Mouse (Mus musculus) ES-E14 (cell line): ENCODE data around the gene Sult1d1. TPM values are rescaled to one million over a fixed set of nuclear protein-coding genes. Genes with fewer than 3 reads are reported as not detected.

Experiments
- DNase-seq: peaks from one replicate; pipeline ENCODE4 v3.0.0-alpha.2; 2013; ENCODE audit warnings: low read depth, low spot score
- H3K27ac ChIP-seq: 2 replicates; pipeline ENCODE4 v1.5.1; 2012; ENCODE audit warnings: low read depth, mild to moderate bottlenecking, low read length, moderate library complexity, mixed read lengths; ENCODE audit not compliant: poor library complexity, insufficient read depth, severe bottlenecking
- H3K36me3 ChIP-seq: 2 replicates; pipeline ENCODE4 v1.6.1; 2012; ENCODE audit warnings: mild to moderate bottlenecking, low read length, moderate library complexity, mixed read lengths; ENCODE audit not compliant: control insufficient read depth, poor library complexity, insufficient read depth, severe bottlenecking
- H3K4me1 ChIP-seq, 2 experiments: fragments of 150-350 bp in 1 of 2; sonication (generic) in 1 of 2; 2 replicates each; pipeline ENCODE4 v1.6.1; 2012; ENCODE audit warnings: low read length in 2 of 2, mild to moderate bottlenecking in 1 of 2, mixed read lengths in 1 of 2; ENCODE audit not compliant: control insufficient read depth in 2 of 2, insufficient read depth in 2 of 2, poor library complexity in 1 of 2
- H3K4me3 ChIP-seq, 2 experiments: fragments of 150-350 bp in 1 of 2; sonication (generic) in 1 of 2; 2 replicates each; pipeline ENCODE4 v1.5.1; 2012; ENCODE audit warnings: low read length in 2 of 2, low read depth in 1 of 2, mild to moderate bottlenecking in 1 of 2, mixed read lengths in 1 of 2; ENCODE audit not compliant: insufficient read depth in 1 of 2, poor library complexity in 1 of 2, severe bottlenecking in 1 of 2
- H3K9ac ChIP-seq: 2 replicates; pipeline ENCODE4 v1.6.1; 2012; ENCODE audit warnings: low read depth, mild to moderate bottlenecking, low read length, mixed read lengths; ENCODE audit not compliant: poor library complexity, insufficient read depth, severe bottlenecking
- H3K9me3 ChIP-seq: fragments of 150-350 bp; sonication (generic); 2 replicates; pipeline ENCODE4 v1.6.1; 2012; ENCODE audit warnings: low read depth, mild to moderate bottlenecking, low read length; ENCODE audit not compliant: control insufficient read depth, insufficient read depth
- CHD2 ChIP-seq: IDR thresholded peaks from 2 replicates; pipeline ENCODE4 v1.6.1; 2014; ENCODE audit warnings: mild to moderate bottlenecking, low read depth, low read length, inconsistent platforms
- HCFC1 ChIP-seq: IDR thresholded peaks from 2 replicates; pipeline ENCODE4 v1.6.1; 2012; ENCODE audit warnings: low read length, inconsistent platforms, borderline replicate concordance; ENCODE audit not compliant: insufficient read depth
- MAFK ChIP-seq: IDR thresholded peaks from 2 replicates; pipeline ENCODE4 v1.6.1; 2014; ENCODE audit warnings: mild to moderate bottlenecking, low read depth, low read length, inconsistent platforms; ENCODE audit not compliant: insufficient read depth
- ZC3H11A ChIP-seq: IDR thresholded peaks from 2 replicates; pipeline ENCODE4 v1.6.1; 2012; ENCODE audit warnings: low read depth, mild to moderate bottlenecking, inconsistent platforms, low read length, borderline replicate concordance
- ZNF384 ChIP-seq: IDR thresholded peaks from 2 replicates; pipeline ENCODE4 v1.6.1; 2012; ENCODE audit warnings: low read depth, low read length, inconsistent platforms
- in situ Hi-C, 2 experiments: fragments of 600-800 bp; cut with MboI; formaldehyde crosslinking; loops; one replicate each; pipeline ENCODE4 v1.15.1; 2025; ENCODE audit warnings: low sequenced_read_pairs in 2 of 2, inconsistent platforms in 1 of 2; ENCODE audit not compliant: unreplicated experiment in 2 of 2
- total RNA-seq: library from RNA; depleted of rRNA; stranded (reverse); fragments of 300-350 nt; gene quantifications from 2 replicates; pipeline ENCODE4 v1.2.3, GENCODE M21; 2012; rRNA removed

The Sult1d1 gene
- not detected in 2 replicates for total RNA-seq

DNA sequence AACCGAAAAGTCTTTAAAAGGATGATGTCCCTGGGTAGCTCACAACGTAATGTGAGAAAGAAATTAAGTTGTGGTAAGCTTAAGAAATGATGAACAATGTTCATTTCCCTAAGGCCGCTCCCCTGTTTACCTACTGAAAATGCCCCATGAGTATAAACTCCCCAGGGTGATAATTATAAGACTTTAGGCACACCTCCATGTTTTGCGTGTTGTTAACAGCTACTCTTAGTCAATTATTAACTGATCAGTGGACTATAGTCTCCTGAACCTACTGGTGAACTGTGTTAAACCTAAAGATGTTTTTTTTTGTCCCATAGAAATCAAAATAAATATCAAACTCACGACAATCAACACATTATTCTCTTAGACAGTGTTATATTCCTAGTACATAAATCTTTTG is at the start of gene Sult1d1:
Gene Sult1d1, minus strand, starts transcription at position 183 of the 400 bp plus-strand sequence.
- Histone ChIP-seq H3K9ac (no peak within 1 kb of the TSS), H3K4me1 (no peaks in the 10 kb centered on the region), H3K36me3 (no peaks in the 10 kb centered on the region), H3K9me3 (no peaks in the 10 kb centered on the region), H3K4me3 (no peak within 1 kb of the TSS), H3K27ac (no peak within 1 kb of the TSS)
- no peak for DNase-seq
- in situ Hi-C loops: no loop called here
- TF ChIP-seq HCFC1 (no peak), MAFK (no peak)

DNA sequence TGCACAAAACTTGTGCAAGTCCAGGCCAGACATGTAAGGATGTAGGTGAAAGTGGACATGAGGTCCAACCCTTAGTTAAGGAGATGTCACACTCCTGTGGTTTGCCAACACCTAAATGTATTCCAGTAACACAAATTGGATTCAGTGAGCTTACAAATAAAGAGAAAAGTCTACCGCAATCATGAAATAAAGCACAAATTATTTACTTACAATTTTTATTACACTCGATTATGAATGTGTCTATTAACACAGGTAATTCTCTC is 46.2 kb upstream of the Sult1d1 start:
- DNase-seq: no peak
- no peaks in the 10 kb centered on the region for H3K4me1 ChIP-seq
- no peak for TF ChIP-seq HCFC1
- TF ChIP-seq CHD2: no peak
- H3K27ac ChIP-seq: no peak overlapping the region
- no peak overlapping the region for H3K4me3 ChIP-seq
- H3K9me3 ChIP-seq: no peaks in the 10 kb centered on the region
- in situ Hi-C loops: no loop called here
- H3K36me3 ChIP-seq: no peaks in the 10 kb centered on the region
- no peak overlapping the region for H3K9ac ChIP-seq

DNA sequence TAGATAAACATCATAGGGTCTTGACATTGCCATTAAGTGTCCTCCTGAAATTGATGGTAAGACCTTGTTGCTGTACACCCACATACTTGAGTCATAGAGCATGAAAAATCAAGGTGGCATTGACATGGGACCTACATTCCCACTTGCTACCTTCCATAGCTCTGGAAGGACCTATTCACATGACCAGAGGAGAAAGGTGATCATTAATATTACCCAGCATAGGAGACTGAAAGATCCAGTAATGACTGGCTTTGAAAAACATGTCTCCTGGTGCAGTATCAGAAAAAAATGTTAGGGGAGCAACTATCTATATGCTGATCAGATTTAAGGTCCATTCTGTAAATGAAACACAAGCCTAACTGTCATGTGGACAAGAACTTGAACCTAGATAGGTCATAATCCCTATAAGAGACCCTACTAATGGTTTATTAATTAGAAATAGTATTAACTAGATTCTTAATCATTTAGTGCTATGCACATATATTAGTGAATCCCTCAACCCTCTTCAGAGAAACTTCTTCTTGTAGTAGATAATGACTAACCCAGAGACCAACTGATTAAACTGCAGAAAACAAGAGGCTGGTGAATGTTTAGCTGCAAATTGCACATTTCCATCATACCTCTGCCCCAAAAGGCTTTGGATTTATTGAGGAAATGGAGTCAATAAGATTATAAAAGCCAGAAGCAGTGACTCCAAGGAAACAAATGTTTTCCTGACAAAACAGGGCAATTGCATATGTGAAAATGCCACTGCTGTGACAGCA is 45.7 kb upstream of the Sult1d1 start:
- TF ChIP-seq ZNF384 (no peak), MAFK (no peak), CHD2 (no peak), HCFC1 (no peak), ZC3H11A (no peak)
- DNase-seq: no peak
- no peaks in the 10 kb centered on the region for H3K9me3 ChIP-seq
- no peak overlapping the region for H3K4me3 ChIP-seq
- H3K9ac ChIP-seq: no peak overlapping the region
- H3K36me3 ChIP-seq: no peaks in the 10 kb centered on the region
- H3K27ac ChIP-seq: no peak overlapping the region
- in situ Hi-C loops: no loop called here
- H3K4me1 ChIP-seq: no peaks in the 10 kb centered on the region

DNA sequence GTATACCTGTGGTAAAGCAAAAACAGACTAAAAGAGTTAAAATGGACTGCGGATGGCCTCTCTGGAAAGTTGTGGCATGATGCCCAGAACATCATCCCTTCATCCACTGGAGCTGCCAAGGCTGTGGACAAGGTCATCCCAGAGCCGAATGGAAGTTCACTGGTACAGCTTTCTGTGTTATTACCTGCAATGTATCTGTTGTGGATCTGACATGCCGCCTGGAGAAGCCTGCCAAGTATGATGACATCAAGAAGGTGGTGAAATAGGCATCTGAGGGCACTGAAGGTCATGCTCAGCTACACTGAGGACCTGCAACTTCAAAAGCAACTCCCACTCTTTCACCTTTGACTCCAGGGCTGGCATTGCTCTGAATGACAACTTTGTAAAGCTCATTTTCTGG is 32.2 kb upstream of the Sult1d1 start:
- H3K9ac ChIP-seq: no peak overlapping the region
- no peak overlapping the region for H3K4me3 ChIP-seq
- TF ChIP-seq CHD2: no peak
- TF ChIP-seq ZNF384: no peak
- TF ChIP-seq MAFK: no peak
- no peak for TF ChIP-seq ZC3H11A
- no peak for TF ChIP-seq HCFC1
- no peaks in the 10 kb centered on the region for H3K9me3 ChIP-seq
- in situ Hi-C loops: no loop called here
- DNase-seq: no peak
- H3K27ac ChIP-seq: no peak overlapping the region
- no peaks in the 10 kb centered on the region for H3K4me1 ChIP-seq
- no peaks in the 10 kb centered on the region for H3K36me3 ChIP-seq

DNA sequence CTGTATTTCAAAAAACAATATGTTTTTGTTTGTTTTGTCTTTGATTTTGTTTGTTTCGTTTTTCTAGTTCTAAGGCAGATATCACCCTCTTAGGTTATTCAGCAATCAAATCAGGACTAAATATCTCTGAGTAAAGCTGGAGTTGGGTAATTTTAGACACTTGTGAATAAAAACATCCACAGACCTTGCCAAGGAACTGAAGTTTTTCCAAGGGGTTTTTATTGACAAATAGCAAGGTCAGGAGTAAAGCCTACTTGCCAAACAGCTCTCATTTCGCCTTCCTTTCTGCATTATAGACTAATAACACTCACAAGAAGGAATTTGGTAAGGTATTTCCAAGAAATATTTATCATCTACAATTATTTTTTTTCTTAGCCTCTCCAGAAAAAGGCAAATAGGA is 29.1 kb upstream of the Sult1d1 start:
- in situ Hi-C loops: no loop called here
- no peak overlapping the region for H3K4me3 ChIP-seq

More for the DNA sequence above, 29.1 kb upstream of the Sult1d1 start:
- Histone ChIP-seq H3K27ac (no peak overlapping the region), H3K9me3 (no peaks in the 10 kb centered on the region), H3K4me1 (no peaks in the 10 kb centered on the region), H3K9ac (no peak overlapping the region), H3K36me3 (no peaks in the 10 kb centered on the region)
- TF ChIP-seq MAFK (no peak), ZNF384 (no peak), CHD2 (no peak), ZC3H11A (no peak), HCFC1 (no peak)
- DNase-seq: no peak
